Mouse (Mus musculus) C2C12 (cell line): ENCODE data around the gene Dst. TPM values are rescaled to one million over a fixed set of nuclear protein-coding genes. Genes with fewer than 3 reads are reported as not detected.

ENCODE experiments used
- H3K27me3 ChIP-seq: one replicate; pipeline ENCODE4 v1.6.1; 2011; ENCODE audit not compliant: control insufficient read depth, insufficient read depth, insufficient read length
- H3K36me3 ChIP-seq: one replicate; pipeline ENCODE4 v1.6.1; 2011; ENCODE audit not compliant: control insufficient read depth, insufficient read depth
- H3K4me3 ChIP-seq: one replicate; pipeline ENCODE4 v1.5.1; 2011; ENCODE audit warnings: mild to moderate bottlenecking, control low read depth; ENCODE audit not compliant: poor library complexity, insufficient read depth, severe bottlenecking
- H3K79me2 ChIP-seq: one replicate; pipeline ENCODE4 v1.6.1; 2011; ENCODE audit not compliant: control insufficient read depth, insufficient read depth
- H3K79me3 ChIP-seq: one replicate; pipeline ENCODE4 v1.6.1; 2011; ENCODE audit warnings: low read depth, control low read depth
- H3ac ChIP-seq: one replicate; pipeline ENCODE3; 2011; ENCODE audit warnings: low read depth; ENCODE audit not compliant: control insufficient read depth, insufficient read length
- CEBPB ChIP-seq: IDR thresholded peaks from one replicate; pipeline ENCODE4 v1.6.1; 2011; ENCODE audit warnings: low read depth, mild to moderate bottlenecking, control low read depth, moderate library complexity
- CTCF ChIP-seq: IDR thresholded peaks from one replicate; pipeline ENCODE4 v1.5.1; 2011; ENCODE audit not compliant: control insufficient read depth, insufficient read depth, insufficient read length
- FOSL1 ChIP-seq: IDR thresholded peaks from one replicate; pipeline ENCODE4 v1.8.0; 2011; ENCODE audit warnings: mild to moderate bottlenecking, low read length; ENCODE audit not compliant: poor library complexity, insufficient read depth, severe bottlenecking
- MAX ChIP-seq: IDR thresholded peaks from one replicate; pipeline ENCODE4 v1.6.1; 2011; ENCODE audit warnings: mild to moderate bottlenecking, control low read depth
- MYOD1 ChIP-seq: IDR thresholded peaks from one replicate; pipeline ENCODE4 v1.6.1; 2011; ENCODE audit warnings: low read depth; ENCODE audit not compliant: control insufficient read depth, insufficient read length
- MYOG ChIP-seq: IDR thresholded peaks from one replicate; pipeline ENCODE4 v1.6.1; 2011; ENCODE audit not compliant: control insufficient read depth, insufficient read length; ENCODE audit errors: extremely low read depth
- USF1 ChIP-seq: IDR thresholded peaks from one replicate; pipeline ENCODE4 v1.6.1; 2011; ENCODE audit warnings: low read depth, mild to moderate bottlenecking, control low read depth, moderate library complexity
- polyA plus RNA-seq: library from polyadenylated mRNA; unstranded; fragments of >200 nt; fragmentation: generic; extraction: Trizol; gene quantifications from one replicate; pipeline ENCODE4 v1.2.1, GENCODE M21; 2012; ENCODE audit warnings: missing spikeins

Dst gene
- polyA plus RNA-seq, 1 experiment, result 26.5 TPM

GRCm38 (mm10) chr1:33897426-33897825 lies 10.6 kb upstream of the Dst start:
- no peak overlapping the region for H3K4me3 ChIP-seq
- H3K36me3 ChIP-seq, result peaks cover 8% of the 10 kb centered on the region
- peaks cover 7% of the 10 kb centered on the region for H3K79me3 ChIP-seq
- H3K27me3 ChIP-seq, result no peaks in the 10 kb centered on the region
- no peak overlapping the region for H3ac ChIP-seq
- TF ChIP-seq MYOD1 (no peak), CTCF (no peak), MYOG (no peak), MAX (no peak), USF1 (no peak), CEBPB (no peak), FOSL1 (no peak)
- H3K79me2 ChIP-seq, result peaks cover 30% of the 10 kb centered on the region

- Histone ChIP-seq H3K4me3 (no peak overlapping the region), H3K79me2 (peaks cover 37% of the 10 kb centered on the region), H3K79me3 (peaks cover 13% of the 10 kb centered on the region), H3K27me3 (no peaks in the 10 kb centered on the region), H3ac (no peak overlapping the region), H3K36me3 (peaks cover 12% of the 10 kb centered on the region)
- TF ChIP-seq FOSL1, result no peak
- TF ChIP-seq USF1, result no peak
- no peak for TF ChIP-seq CEBPB
- no peak for TF ChIP-seq CTCF
- no peak for TF ChIP-seq MYOD1
- TF ChIP-seq MYOG, result no peak
- no peak for TF ChIP-seq MAX
These were observed 9.7 kb upstream of the Dst start for GRCm38 (mm10) chr1:33898373-33898772.

- Histone ChIP-seq H3K27me3 (no peaks in the 10 kb centered on the region), H3K79me3 (peaks cover 13% of the 10 kb centered on the region), H3K36me3 (peaks cover 12% of the 10 kb centered on the region), H3K4me3 (no peak overlapping the region), H3ac (no peak overlapping the region), H3K79me2 (peaks cover 43% of the 10 kb centered on the region)
- TF ChIP-seq USF1 (peak; percentile 73), CEBPB (no peak), CTCF (no peak), MAX (peak; percentile 100), FOSL1 (peak; percentile 87), MYOG (no peak)
These were observed 7.8 kb upstream of the Dst start for GRCm38 (mm10) chr1:33900175-33900574.

- Histone ChIP-seq H3ac (no peak overlapping the region), H3K4me3 (peak overlapping the region; percentile 2), H3K36me3 (peaks cover 12% of the 10 kb centered on the region), H3K79me3 (peaks cover 30% of the 10 kb centered on the region), H3K27me3 (no peaks in the 10 kb centered on the region), H3K79me2 (peaks cover 61% of the 10 kb centered on the region)
- no peak for TF ChIP-seq CEBPB
These were observed 4.4 kb upstream of the Dst start for GRCm38 (mm10) chr1:33903587-33903986.

- H3K4me3 ChIP-seq, result no peak overlapping the region
- TF ChIP-seq FOSL1 (no peak), MAX (no peak), USF1 (no peak), MYOD1 (no peak), CEBPB (no peak), CTCF (no peak), MYOG (no peak)
These were observed 1.8 kb upstream of the Dst start for GRCm38 (mm10) chr1:33906216-33906615.

GRCm38 (mm10) chr1:33906927-33907326 lies 1.1 kb upstream of the Dst start:
- peak overlapping the region; percentile 74 for H3K4me3 ChIP-seq
- peak overlapping the region; percentile 85 for H3ac ChIP-seq
- TF ChIP-seq CTCF (peak; percentile 35), MAX (no peak), FOSL1 (no peak), USF1 (no peak), CEBPB (no peak), MYOD1 (no peak), MYOG (no peak)
- peaks cover 13% of the 10 kb centered on the region for H3K36me3 ChIP-seq
- H3K27me3 ChIP-seq, result no peaks in the 10 kb centered on the region
- H3K79me2 ChIP-seq, result peaks cover 79% of the 10 kb centered on the region
- peaks cover 41% of the 10 kb centered on the region for H3K79me3 ChIP-seq

More at GRCm38 (mm10) chr1:33906216-33906615, 1.8 kb upstream of the Dst start:
- Histone ChIP-seq H3K36me3 (peaks cover 9% of the 10 kb centered on the region), H3K79me2 (peaks cover 78% of the 10 kb centered on the region), H3K27me3 (no peaks in the 10 kb centered on the region), H3K79me3 (peaks cover 44% of the 10 kb centered on the region), H3ac (no peak overlapping the region)
